ENCODE assay signal across 9 mouse cellular contexts in genomic region chr7:129801431-129801847, GRCm38 (mm10).
DNase-seq lines count a peak whose midpoint lies in the region; ATAC-seq and TF ChIP-seq lines count a peak whose summit lies in the region.
"Had no signal": no experiment of that assay in that cellular context is flagged by ENCODE, and none has a peak within 500 bp of the region (broad histone marks: within the 10 kb centered on the region; RNA-seq: fewer than 3 reads in every experiment).

No protein-coding gene starts in this region.

- H3K4me3 ChIP-seq in neural tube, embryonic 11.5 days (ENCODE audit: low read depth, low read length) = no peak overlapping the region
- H3K4me3 ChIP-seq in neural tube, embryonic 15.5 days (replicated peaks) = no peak overlapping the region
- H3K4me3 ChIP-seq in heart, postnatal 0 days (ENCODE audit: low read depth, low read length) = no peak overlapping the region
- no peak overlapping the region for H3K4me3 ChIP-seq in midbrain, embryonic 15.5 days
- H3K4me3 ChIP-seq: midbrain, embryonic 12.5 days had no signal

- no peak overlapping the region for H3K9ac ChIP-seq in neural tube, embryonic 11.5 days (ENCODE audit: low read length)
- H3K9ac ChIP-seq in neural tube, embryonic 15.5 days (replicated peaks) = no peak overlapping the region
- H3K9ac ChIP-seq in heart, postnatal 0 days (replicated peaks; ENCODE audit: low read depth, low read length) = no peak overlapping the region
- H3K9ac ChIP-seq in midbrain, embryonic 15.5 days = no peak overlapping the region
- H3K9ac ChIP-seq: midbrain, embryonic 12.5 days had no signal

- TF ChIP-seq CTCF in heart, postnatal 0 days (IDR thresholded peaks at IDR 0.05; ENCODE audit: low read depth) = no peak

- H3K9me3 ChIP-seq in neural tube, embryonic 11.5 days (ENCODE audit: control insufficient read depth, low read length) = no peaks in the 10 kb centered on the region
- no peaks in the 10 kb centered on the region for H3K9me3 ChIP-seq in neural tube, embryonic 15.5 days (replicated peaks)
- H3K9me3 ChIP-seq in heart, postnatal 0 days (replicated peaks; ENCODE audit: control insufficient read depth, low read length) = no peaks in the 10 kb centered on the region
- H3K9me3 ChIP-seq in midbrain, embryonic 15.5 days = no peaks in the 10 kb centered on the region
- H3K9me3 ChIP-seq: midbrain, embryonic 12.5 days had no signal

- ATAC-seq in neural tube, embryonic 11.5 days (ENCODE audit: insufficient read depth, low FRiP score, low TSS enrichment) = no peak
- ATAC-seq in neural tube, embryonic 15.5 days (ENCODE audit: low FRiP score) = no peak
- ATAC-seq in heart, postnatal 0 days (ENCODE audit: insufficient read depth, low read depth) = peak; percentile 51; the same call in 1 of the 2 replicates
- ATAC-seq in midbrain, embryonic 15.5 days (replicated peaks) = peak; percentile 58

- DNase-seq in adrenal gland, postnatal 14 days = peak; percentile 64
- DNase-seq in adrenal gland, adult 8-10 months = no peak
- peak; percentile 16 for DNase-seq in neural tube, embryonic 11.5 days (ENCODE audit: low spot score)
- peak; percentile 13 for DNase-seq in heart, postnatal 0 days (ENCODE audit: low spot score)
- no peak for DNase-seq in thymus, postnatal 25 days
- no peak for DNase-seq in urinary bladder, postnatal 25 days (ENCODE audit: low spot score)

- no peaks in the 10 kb centered on the region for H3K36me3 ChIP-seq in neural tube, embryonic 11.5 days (ENCODE audit: control insufficient read depth, insufficient read depth, low read length)
- no peaks in the 10 kb centered on the region for H3K36me3 ChIP-seq in neural tube, embryonic 15.5 days
- no peaks in the 10 kb centered on the region for H3K36me3 ChIP-seq in heart, postnatal 0 days (replicated peaks; ENCODE audit: control insufficient read depth, insufficient read depth, low read length)
- H3K36me3 ChIP-seq in midbrain, embryonic 15.5 days (replicated peaks) = no peaks in the 10 kb centered on the region
- H3K36me3 ChIP-seq: midbrain, embryonic 12.5 days had no signal

- H3K27ac ChIP-seq in neural tube, embryonic 11.5 days (ENCODE audit: low read depth, low read length) = no peak overlapping the region
- H3K27ac ChIP-seq in neural tube, embryonic 15.5 days (replicated peaks) = no peak overlapping the region
- no peak overlapping the region for H3K27ac ChIP-seq in heart, postnatal 0 days (ENCODE audit: low read depth)
- no peak overlapping the region for H3K27ac ChIP-seq in midbrain, embryonic 15.5 days
- H3K27ac ChIP-seq: midbrain, embryonic 12.5 days had no signal

- 71% methylated on average over 2 of the region's 2 CpGs for WGBS in neural tube, embryonic 11.5 days
- WGBS in neural tube, embryonic 15.5 days = 36% methylated on average over 2 of the region's 2 CpGs
- WGBS in heart, postnatal 0 days = 40% methylated on average over 2 of the region's 2 CpGs
- 29% methylated on average over 2 of the region's 2 CpGs for WGBS in midbrain, embryonic 15.5 days

- no peak for TF ChIP-seq EP300 in heart, postnatal 0 days (IDR thresholded peaks at IDR 0.05; ENCODE audit: low read depth)

- H3K27me3 ChIP-seq in neural tube, embryonic 11.5 days (ENCODE audit: control insufficient read depth, insufficient read depth, low read length) = no peaks in the 10 kb centered on the region
- H3K27me3 ChIP-seq in neural tube, embryonic 15.5 days (replicated peaks) = 0 out of 2 replicates have a peak, but pooled peaks cover 8% of the 10 kb centered on the region
- H3K27me3 ChIP-seq in heart, postnatal 0 days (ENCODE audit: control insufficient read depth, insufficient read depth, low read length) = no peaks in the 10 kb centered on the region
- peaks cover 16% of the 10 kb centered on the region for H3K27me3 ChIP-seq in midbrain, embryonic 15.5 days (replicated peaks)

- H3K4me1 ChIP-seq in neural tube, embryonic 11.5 days (ENCODE audit: control insufficient read depth, insufficient read depth, low read length) = no peaks in the 10 kb centered on the region
- peaks cover 14% of the 10 kb centered on the region for H3K4me1 ChIP-seq in neural tube, embryonic 15.5 days
- peaks cover 19% of the 10 kb centered on the region for H3K4me1 ChIP-seq in heart, postnatal 0 days (ENCODE audit: control insufficient read depth, insufficient read depth)
- peaks cover 18% of the 10 kb centered on the region for H3K4me1 ChIP-seq in midbrain, embryonic 15.5 days

- no peak overlapping the region for H3K4me2 ChIP-seq in neural tube, embryonic 11.5 days (ENCODE audit: low read depth)
- no peak overlapping the region for H3K4me2 ChIP-seq in neural tube, embryonic 15.5 days
- H3K4me2 ChIP-seq in heart, postnatal 0 days (ENCODE audit: low read depth, low read length) = no peak overlapping the region
- H3K4me2 ChIP-seq in midbrain, embryonic 15.5 days = no peak overlapping the region
- H3K4me2 ChIP-seq: midbrain, embryonic 12.5 days had no signal

Comparison
In these comparisons a context has a peak if more than half of its experiments do, and no peak if none do; other contexts are left out.
1. DNase-seq: peak in adrenal gland, postnatal 14 days (single experiment), neural tube, embryonic 11.5 days (single experiment) and heart, postnatal 0 days (single experiment); none in adrenal gland, adult 8-10 months (single experiment), thymus, postnatal 25 days (single experiment) and urinary bladder, postnatal 25 days (single experiment).
2. ATAC-seq: peak in heart, postnatal 0 days (single experiment) and midbrain, embryonic 15.5 days (single experiment); none in neural tube, embryonic 11.5 days (single experiment) and neural tube, embryonic 15.5 days (single experiment).